15 mouse cellular contexts compared by ENCODE assay signal in the genomic region with DNA sequence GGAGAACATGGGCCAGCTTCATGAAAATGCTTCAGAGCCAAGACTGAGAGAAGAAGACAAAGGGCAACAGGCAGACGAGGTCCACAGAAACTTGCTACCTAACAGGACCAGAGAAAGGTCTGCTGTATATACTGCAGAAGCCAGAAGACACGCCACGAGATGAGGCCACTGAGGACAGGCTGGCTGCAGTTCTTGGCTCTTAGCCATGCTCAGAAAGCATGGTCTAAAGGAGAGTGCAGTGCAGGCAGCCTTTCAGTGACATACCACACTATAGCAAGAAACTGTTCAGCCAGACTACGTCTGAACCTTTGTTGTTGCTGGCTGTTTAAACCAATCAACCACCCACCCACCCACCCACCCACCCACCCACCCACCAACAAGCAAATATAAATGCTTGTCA.
A peak's percentile ranks its signal among the peaks of the same experiment; 100 is the strongest.
DNase-seq lines count a peak whose midpoint lies in the region; ATAC-seq and TF ChIP-seq lines count a peak whose summit lies in the region.
"Had no signal": no experiment of that assay in that cellular context is flagged by ENCODE, and none has a peak within 500 bp of the region (broad histone marks: within the 10 kb centered on the region; RNA-seq: fewer than 3 reads in every experiment).

No protein-coding gene starts in this region.

- no peak for TF ChIP-seq CTCF in midbrain, postnatal 0 days (IDR thresholded peaks at IDR 0.05)

- no peaks in the 10 kb centered on the region for H3K4me1 ChIP-seq in forebrain, embryonic 13.5 days
- H3K4me1 ChIP-seq in forebrain, embryonic 12.5 days, result no peaks in the 10 kb centered on the region
- H3K4me1 ChIP-seq in hindbrain, embryonic 15.5 days (replicated peaks), result no peaks in the 10 kb centered on the region
- H3K4me1 ChIP-seq in hindbrain, embryonic 12.5 days, result no peaks in the 10 kb centered on the region
- no peaks in the 10 kb centered on the region for H3K4me1 ChIP-seq in midbrain, postnatal 0 days (ENCODE audit: insufficient read depth, low read length)
- H3K4me1 ChIP-seq in midbrain, embryonic 13.5 days (replicated peaks), result no peaks in the 10 kb centered on the region
- H3K4me1 ChIP-seq: embryonic facial prominence, embryonic 13.5 days had no signal

- ATAC-seq in forebrain, embryonic 13.5 days, result 0 out of 2 replicates have a peak, but pooled peaks have one; percentile 55
- no peak for ATAC-seq in forebrain, embryonic 12.5 days (ENCODE audit: low FRiP score)
- ATAC-seq in hindbrain, embryonic 15.5 days (ENCODE audit: low FRiP score, low read depth), result peak; percentile 69; the same call in 1 of the 2 replicates
- no peak for ATAC-seq in hindbrain, embryonic 12.5 days (ENCODE audit: low FRiP score)
- ATAC-seq in midbrain, postnatal 0 days (ENCODE audit: low FRiP score), result peak; percentile 62; the same call in 1 of the 2 replicates
- ATAC-seq in midbrain, embryonic 13.5 days, result no peak

- no peaks in the 10 kb centered on the region for H3K27me3 ChIP-seq in forebrain, embryonic 13.5 days
- no peaks in the 10 kb centered on the region for H3K27me3 ChIP-seq in forebrain, embryonic 12.5 days
- H3K27me3 ChIP-seq in hindbrain, embryonic 15.5 days, result no peaks in the 10 kb centered on the region
- no peaks in the 10 kb centered on the region for H3K27me3 ChIP-seq in hindbrain, embryonic 12.5 days
- H3K27me3 ChIP-seq in midbrain, postnatal 0 days (ENCODE audit: insufficient read depth, low read length), result no peaks in the 10 kb centered on the region
- H3K27me3 ChIP-seq in midbrain, embryonic 13.5 days, result no peaks in the 10 kb centered on the region
- H3K27me3 ChIP-seq: embryonic facial prominence, embryonic 13.5 days had no signal

- 45% methylated on average over 4 of the region's 4 CpGs for WGBS in forebrain, embryonic 13.5 days
- WGBS in forebrain, embryonic 12.5 days, result 66% methylated on average over 4 of the region's 4 CpGs
- 50% methylated on average over 4 of the region's 4 CpGs for WGBS in hindbrain, embryonic 15.5 days
- 62% methylated on average over 4 of the region's 4 CpGs for WGBS in hindbrain, embryonic 12.5 days
- 60% methylated on average over 4 of the region's 4 CpGs for WGBS in midbrain, postnatal 0 days
- WGBS in midbrain, embryonic 13.5 days, result 66% methylated on average over 4 of the region's 4 CpGs

- H3K9me3 ChIP-seq in forebrain, embryonic 13.5 days (replicated peaks), result no peaks in the 10 kb centered on the region
- no peaks in the 10 kb centered on the region for H3K9me3 ChIP-seq in forebrain, embryonic 12.5 days
- no peaks in the 10 kb centered on the region for H3K9me3 ChIP-seq in hindbrain, embryonic 15.5 days
- H3K9me3 ChIP-seq in hindbrain, embryonic 12.5 days (replicated peaks), result no peaks in the 10 kb centered on the region
- H3K9me3 ChIP-seq in midbrain, postnatal 0 days (ENCODE audit: low read length), result no peaks in the 10 kb centered on the region
- 0 out of 2 replicates have a peak, but pooled peaks cover 4% of the 10 kb centered on the region for H3K9me3 ChIP-seq in midbrain, embryonic 13.5 days
- H3K9me3 ChIP-seq: embryonic facial prominence, embryonic 13.5 days had no signal

- no peak overlapping the region for H3K4me3 ChIP-seq in forebrain, embryonic 13.5 days
- no peak overlapping the region for H3K4me3 ChIP-seq in forebrain, embryonic 12.5 days (replicated peaks)
- no peak overlapping the region for H3K4me3 ChIP-seq in hindbrain, embryonic 15.5 days
- H3K4me3 ChIP-seq in hindbrain, embryonic 12.5 days, result no peak overlapping the region
- no peak overlapping the region for H3K4me3 ChIP-seq in midbrain, postnatal 0 days (ENCODE audit: low read depth, low read length)
- H3K4me3 ChIP-seq in midbrain, embryonic 13.5 days (replicated peaks), result no peak overlapping the region
- H3K4me3 ChIP-seq: embryonic facial prominence, embryonic 13.5 days had no signal

- peak; percentile 40 for DNase-seq in midbrain, postnatal 0 days (ENCODE audit: low spot score)
- DNase-seq in kidney, postnatal 25 days, result peak; percentile 35 to 53
- no peak for DNase-seq in right cerebral cortex, postnatal 36 days (ENCODE audit: low spot score in 2 of 2)
- DNase-seq: gastrocnemius, postnatal 36 days; midbrain, embryonic 14.5 days; retina, postnatal 1 day; spleen, adult 18-20 months; thymus, postnatal 4 days had no signal

- no peak overlapping the region for H3K9ac ChIP-seq in forebrain, embryonic 13.5 days
- H3K9ac ChIP-seq in forebrain, embryonic 12.5 days, result no peak overlapping the region
- H3K9ac ChIP-seq in hindbrain, embryonic 15.5 days, result no peak overlapping the region
- no peak overlapping the region for H3K9ac ChIP-seq in hindbrain, embryonic 12.5 days
- no peak overlapping the region for H3K9ac ChIP-seq in midbrain, postnatal 0 days (replicated peaks; ENCODE audit: low read length, poor library complexity, severe bottlenecking)
- H3K9ac ChIP-seq in midbrain, embryonic 13.5 days (replicated peaks), result no peak overlapping the region
- H3K9ac ChIP-seq: embryonic facial prominence, embryonic 13.5 days had no signal

- H3K4me2 ChIP-seq in forebrain, embryonic 13.5 days, result no peak overlapping the region
- no peak overlapping the region for H3K4me2 ChIP-seq in forebrain, embryonic 12.5 days
- no peak overlapping the region for H3K4me2 ChIP-seq in hindbrain, embryonic 15.5 days
- H3K4me2 ChIP-seq in hindbrain, embryonic 12.5 days (replicated peaks), result no peak overlapping the region
- no peak overlapping the region for H3K4me2 ChIP-seq in midbrain, postnatal 0 days (ENCODE audit: low read depth, low read length, poor library complexity, severe bottlenecking)
- H3K4me2 ChIP-seq in midbrain, embryonic 13.5 days (replicated peaks), result no peak overlapping the region
- H3K4me2 ChIP-seq: embryonic facial prominence, embryonic 13.5 days had no signal

- H3K27ac ChIP-seq in forebrain, embryonic 13.5 days, result no peak overlapping the region
- no peak overlapping the region for H3K27ac ChIP-seq in forebrain, embryonic 12.5 days
- no peak overlapping the region for H3K27ac ChIP-seq in hindbrain, embryonic 15.5 days (replicated peaks)
- H3K27ac ChIP-seq in hindbrain, embryonic 12.5 days, result no peak overlapping the region
- H3K27ac ChIP-seq in midbrain, postnatal 0 days (ENCODE audit: low read depth, low read length), result no peak overlapping the region
- no peak overlapping the region for H3K27ac ChIP-seq in midbrain, embryonic 13.5 days
- H3K27ac ChIP-seq: embryonic facial prominence, embryonic 13.5 days; stomach, postnatal 0 days had no signal

- no peaks in the 10 kb centered on the region for H3K36me3 ChIP-seq in forebrain, embryonic 13.5 days (ENCODE audit: poor library complexity, severe bottlenecking)
- no peaks in the 10 kb centered on the region for H3K36me3 ChIP-seq in forebrain, embryonic 12.5 days (replicated peaks)
- no peaks in the 10 kb centered on the region for H3K36me3 ChIP-seq in hindbrain, embryonic 15.5 days
- H3K36me3 ChIP-seq in hindbrain, embryonic 12.5 days, result no peaks in the 10 kb centered on the region
- H3K36me3 ChIP-seq in midbrain, postnatal 0 days (ENCODE audit: insufficient read depth, low read length), result no peaks in the 10 kb centered on the region
- no peaks in the 10 kb centered on the region for H3K36me3 ChIP-seq in midbrain, embryonic 13.5 days
- H3K36me3 ChIP-seq: embryonic facial prominence, embryonic 13.5 days had no signal

Comparison
In these comparisons a context has a peak if more than half of its experiments do, and no peak if none do; other contexts are left out.
1. ATAC-seq: peak in forebrain, embryonic 13.5 days (single experiment), hindbrain, embryonic 15.5 days (single experiment) and midbrain, postnatal 0 days (single experiment); none in forebrain, embryonic 12.5 days (single experiment), hindbrain, embryonic 12.5 days (single experiment) and midbrain, embryonic 13.5 days (single experiment).
2. DNase-seq: peak in midbrain, postnatal 0 days (single experiment) and kidney, postnatal 25 days (2 of 2); none in right cerebral cortex, postnatal 36 days (0 of 2).